Mouse (Mus musculus): ENCODE data around the gene Thrb.

GRCm38 (mm10) chr14:18021726-18022125, 361.7 kb downstream of the Thrb start:
- no peak for TF ChIP-seq CTCF (IDR thresholded peaks at IDR 0.05; ENCODE audit: low read depth)
- no peak for TF ChIP-seq EP300 (IDR thresholded peaks at IDR 0.05; ENCODE audit: low read depth)

Data from liver, postnatal 0 days (tissue).